ENCODE assay signal across 10 mouse cellular contexts in genomic region chr19:45097868-45098267, GRCm38 (mm10). TPM values are rescaled to one million over a fixed set of nuclear protein-coding genes. Genes with fewer than 3 reads are reported as not detected.
DNase-seq lines count a peak whose midpoint lies in the region; ATAC-seq lines count a peak whose summit lies in the region.
"Had no signal": no experiment of that assay in that cellular context is flagged by ENCODE, and none has a peak within 500 bp of the region (broad histone marks: within the 10 kb centered on the region; RNA-seq: fewer than 3 reads in every experiment).

No protein-coding gene starts in this region.

- no peak for ATAC-seq in kidney, embryonic 16.5 days (ENCODE audit: low FRiP score, low TSS enrichment)
- ATAC-seq in embryonic facial prominence, embryonic 11.5 days (replicated peaks; ENCODE audit: insufficient number of reproducible peaks, low FRiP score, low TSS enrichment, low read depth): no peak
- ATAC-seq in erythroblast, adult 5-6 weeks (replicated peaks; ENCODE audit: low FRiP score, poor library complexity, severe bottlenecking): no peak
- ATAC-seq in frontal cortex, adult (ENCODE audit: low TSS enrichment): no peak

- no peak overlapping the region for H3K4me2 ChIP-seq in kidney, embryonic 16.5 days (replicated peaks; ENCODE audit: low read depth, low read length)
- H3K4me2 ChIP-seq in embryonic facial prominence, embryonic 11.5 days (ENCODE audit: low read depth, low read length): no peak overlapping the region
- H3K4me2 ChIP-seq: limb, embryonic 13.5 days had no signal

- 18% methylated on average over 11 of the region's 11 CpGs for WGBS in kidney, embryonic 16.5 days
- 30% methylated on average over 11 of the region's 11 CpGs for WGBS in embryonic facial prominence, embryonic 11.5 days

- H3K4me1 ChIP-seq in kidney, embryonic 16.5 days (ENCODE audit: insufficient read depth, low read length): no peaks in the 10 kb centered on the region
- no peaks in the 10 kb centered on the region for H3K4me1 ChIP-seq in embryonic facial prominence, embryonic 11.5 days (ENCODE audit: control insufficient read depth, insufficient read depth, low read length)
- H3K4me1 ChIP-seq: limb, embryonic 13.5 days had no signal

- H3K4me3 ChIP-seq in kidney, embryonic 16.5 days (ENCODE audit: low read length): no peak overlapping the region
- H3K4me3 ChIP-seq in embryonic facial prominence, embryonic 11.5 days (ENCODE audit: low read depth, low read length): no peak overlapping the region
- H3K4me3 ChIP-seq: limb, embryonic 13.5 days had no signal

- H3K27ac ChIP-seq in kidney, embryonic 16.5 days (ENCODE audit: low read length): no peak overlapping the region
- no peak overlapping the region for H3K27ac ChIP-seq in embryonic facial prominence, embryonic 11.5 days (replicated peaks; ENCODE audit: low read depth, low read length)
- H3K27ac ChIP-seq: limb, embryonic 13.5 days had no signal

- no peaks in the 10 kb centered on the region for H3K36me3 ChIP-seq in kidney, embryonic 16.5 days (ENCODE audit: insufficient read depth, low read length)
- H3K36me3 ChIP-seq in embryonic facial prominence, embryonic 11.5 days (replicated peaks; ENCODE audit: control insufficient read depth, insufficient read depth, low read depth, low read length): no peaks in the 10 kb centered on the region
- H3K36me3 ChIP-seq: limb, embryonic 13.5 days had no signal

- no peaks in the 10 kb centered on the region for H3K9me3 ChIP-seq in kidney, embryonic 16.5 days (ENCODE audit: low read length)
- H3K9me3 ChIP-seq in embryonic facial prominence, embryonic 11.5 days (replicated peaks; ENCODE audit: control insufficient read depth, low read length): no peaks in the 10 kb centered on the region
- H3K9me3 ChIP-seq: limb, embryonic 13.5 days had no signal

- peaks cover 24% of the 10 kb centered on the region for H3K27me3 ChIP-seq in kidney, embryonic 16.5 days (ENCODE audit: insufficient read depth, low read length)
- no peaks in the 10 kb centered on the region for H3K27me3 ChIP-seq in embryonic facial prominence, embryonic 11.5 days (ENCODE audit: control insufficient read depth, insufficient read depth, low read length)

- no peak overlapping the region for H3K9ac ChIP-seq in kidney, embryonic 16.5 days (replicated peaks; ENCODE audit: low read length)
- no peak overlapping the region for H3K9ac ChIP-seq in embryonic facial prominence, embryonic 11.5 days (replicated peaks; ENCODE audit: low read length)
- H3K9ac ChIP-seq: limb, embryonic 13.5 days had no signal

- peak; percentile 43 for DNase-seq in kidney, adult 9 months
- peak; percentile 35 for DNase-seq in Muller cell, postnatal 12 days (ENCODE audit: inconsistent ontology term)
- DNase-seq in embryonic facial prominence, embryonic 11.5 days (ENCODE audit: low spot score): peak; percentile 82
- DNase-seq in retina, postnatal 1 day: peak; percentile 51
- no peak for DNase-seq in layer of hippocampus, postnatal 25 days (ENCODE audit: extremely low spot score in 1 of 2, low spot score in 1 of 2)

RNA-seq across cellular contexts. Expression of gene Kazald1, which starts 22.8 kb away (rescaled TPM):
- 14.6 and 18.4 TPM in 2 replicates for polyA plus RNA-seq in kidney, embryonic 16.5 days (2015; fragmentation: Nextera tagmentation; extraction: Ambion mirVana)
- polyA plus RNA-seq in embryonic facial prominence, embryonic 11.5 days (2014; fragmentation: Nextera tagmentation; extraction: Ambion mirVana): 2.9 and 6.5 TPM in 2 replicates
- total RNA-seq in erythroblast, adult 5-6 weeks (2015; ENCODE audit: low replicate concordance): not detected in 2 replicates
- not detected in 2 replicates for total RNA-seq in erythroblast, adult 5-6 weeks (2017; ENCODE audit: low replicate concordance)
- 1 to 10 TPM; 1.2 to 1.7 TPM for total RNA-seq in layer of hippocampus, postnatal 25 days (2021)

RNA-seq across cellular contexts. Expression of gene Sfxn3, which starts 50.6 kb away (rescaled TPM):
- 25.6 and 27.4 TPM in 2 replicates for polyA plus RNA-seq in kidney, embryonic 16.5 days (2015; fragmentation: Nextera tagmentation; extraction: Ambion mirVana)
- polyA plus RNA-seq in embryonic facial prominence, embryonic 11.5 days (2014; fragmentation: Nextera tagmentation; extraction: Ambion mirVana): 14.7 and 15.4 TPM in 2 replicates
- 9.4 and 16.7 TPM in 2 replicates for total RNA-seq in erythroblast, adult 5-6 weeks (2015; ENCODE audit: low replicate concordance)
- 3.4 and 3.8 TPM in 2 replicates for total RNA-seq in erythroblast, adult 5-6 weeks (2017; ENCODE audit: low replicate concordance)
- 100 to 1,000 TPM in 1 of 2 experiments, 10 to 100 TPM in 1; 89.0 to 105 TPM for total RNA-seq in layer of hippocampus, postnatal 25 days (2021)

RNA-seq across cellular contexts. Expression of gene Pdzd7, which starts 52.4 kb away (rescaled TPM):
- 0.82 and 0.89 TPM in 2 replicates for polyA plus RNA-seq in kidney, embryonic 16.5 days (2015; fragmentation: Nextera tagmentation; extraction: Ambion mirVana)
- 0.21 and 0.41 TPM in 2 replicates for polyA plus RNA-seq in embryonic facial prominence, embryonic 11.5 days (2014; fragmentation: Nextera tagmentation; extraction: Ambion mirVana)
- not detected in 2 replicates for total RNA-seq in erythroblast, adult 5-6 weeks (2015; ENCODE audit: low replicate concordance)
- 0.28 TPM in 1 of 2 replicates, not detected in the other for total RNA-seq in erythroblast, adult 5-6 weeks (2017; ENCODE audit: low replicate concordance)
- total RNA-seq in layer of hippocampus, postnatal 25 days (2021): 1 to 10 TPM; 1.8 to 2.9 TPM

RNA-seq across cellular contexts. Expression of gene Tlx1, which starts 52.6 kb away (rescaled TPM):
- polyA plus RNA-seq in kidney, embryonic 16.5 days (2015; fragmentation: Nextera tagmentation; extraction: Ambion mirVana): not detected in 2 replicates
- polyA plus RNA-seq in embryonic facial prominence, embryonic 11.5 days (2014; fragmentation: Nextera tagmentation; extraction: Ambion mirVana): 1.8 and 2.0 TPM in 2 replicates
- not detected in 2 replicates for total RNA-seq in erythroblast, adult 5-6 weeks (2015; ENCODE audit: low replicate concordance)
- not detected in 2 replicates for total RNA-seq in erythroblast, adult 5-6 weeks (2017; ENCODE audit: low replicate concordance)
- not detected for total RNA-seq in layer of hippocampus, postnatal 25 days (2021)
- polyA plus RNA-seq: cortical plate, adult 2 months had no signal

Comparison
In these comparisons a context has a peak if more than half of its experiments do, and no peak if none do; other contexts are left out.
1. DNase-seq: peak in kidney, adult 9 months (single experiment), Muller cell, postnatal 12 days (single experiment), embryonic facial prominence, embryonic 11.5 days (single experiment) and retina, postnatal 1 day (single experiment); none in layer of hippocampus, postnatal 25 days (0 of 2).
2. RNA of gene Sfxn3, which starts 50.6 kb away (total RNA-seq): 89.0 to 105 TPM in layer of hippocampus, postnatal 25 days; 3.4 to 16.7 TPM in erythroblast, adult 5-6 weeks; every median in the first group is over 4 times any median in the second.